Mouse (Mus musculus) CH12.LX (cell line): ENCODE data around the gene Camkmt.

Source experiments
- CTCF ChIP-seq, 2 experiments: IDR thresholded peaks in 1 of 2; conservative IDR thresholded peaks in 1 of 2; 2 replicates each; pipeline ENCODE4 v1.5.1; 2011 to 2012; ENCODE audit warnings: low read depth in 2 of 2, low read length in 2 of 2, improper control_type of control experiment in 1 of 2, inconsistent platforms in 1 of 2, mild to moderate bottlenecking in 1 of 2, moderate library complexity in 1 of 2
- E2F4 ChIP-seq: IDR thresholded peaks from 2 replicates; pipeline ENCODE4 v1.6.1; 2011; ENCODE audit warnings: low read depth, low read length, improper control_type of control experiment; ENCODE audit not compliant: insufficient replicate concordance
- ETS1 ChIP-seq: conservative IDR thresholded peaks from 2 replicates; pipeline ENCODE4 v1.6.1; 2012; ENCODE audit warnings: low read depth, mild to moderate bottlenecking, inconsistent platforms, low read length, improper control_type of control experiment, moderate library complexity
- MXI1 ChIP-seq: IDR thresholded peaks from 2 replicates; pipeline ENCODE4 v1.6.1; 2011; ENCODE audit warnings: mild to moderate bottlenecking, low read depth, low read length, improper control_type of control experiment
- NRF1 ChIP-seq: IDR thresholded peaks from 2 replicates; pipeline ENCODE4 v1.6.1; 2014; ENCODE audit warnings: low read depth, mild to moderate bottlenecking, inconsistent platforms, low read length, improper control_type of control experiment, moderate library complexity
- POLR2A ChIP-seq: IDR thresholded peaks from 2 replicates; pipeline ENCODE4 v1.6.1; 2011; ENCODE audit warnings: low read depth, mild to moderate bottlenecking, improper control_type of control experiment, low read length
- SMC3 ChIP-seq: IDR thresholded peaks from 2 replicates; pipeline ENCODE4 v1.6.1; 2011; ENCODE audit warnings: low read depth, low read length, improper control_type of control experiment
- UBTF ChIP-seq: IDR thresholded peaks from 2 replicates; pipeline ENCODE4 v1.6.1; 2012; ENCODE audit warnings: low read depth, mild to moderate bottlenecking, inconsistent platforms, low read length, improper control_type of control experiment, moderate library complexity
- USF1 ChIP-seq: IDR thresholded peaks from 2 replicates; pipeline ENCODE4 v1.6.1; 2014; ENCODE audit warnings: low read depth, mild to moderate bottlenecking, inconsistent platforms, low read length, improper control_type of control experiment
- USF2 ChIP-seq: conservative IDR thresholded peaks from 2 replicates; pipeline ENCODE4 v1.6.1; 2011; ENCODE audit warnings: low read depth, low read length, improper control_type of control experiment
- ZNF384 ChIP-seq: IDR thresholded peaks from 2 replicates; pipeline ENCODE4 v1.6.1; 2012; ENCODE audit warnings: low read depth, low read length, improper control_type of control experiment, inconsistent platforms

- no peak for TF ChIP-seq USF1
- no peak for TF ChIP-seq NRF1
- no peak for TF ChIP-seq UBTF
- no peak for TF ChIP-seq POLR2A
- no peak for TF ChIP-seq SMC3
- no peak for TF ChIP-seq ETS1
- TF ChIP-seq MXI1, result no peak
- TF ChIP-seq USF2, result no peak
- TF ChIP-seq E2F4, result no peak
- no peak for TF ChIP-seq CTCF (conservative IDR thresholded peaks at IDR 0.05 in 1 of 2, IDR thresholded peaks at IDR 0.05 in 1 of 2; ENCODE audit: low read depth in 2 of 2, low read length in 2 of 2)
- no peak for TF ChIP-seq ZNF384
Measured at GRCm38 (mm10) chr17:85142495-85143111, 52.3 kb downstream of the Camkmt start.
